In genomic region chr14:79605881-79606280, GRCm38 (mm10) we compare ENCODE assay signal across 16 mouse cellular contexts. TPM values are rescaled to one million over a fixed set of nuclear protein-coding genes. Genes with fewer than 3 reads are reported as not detected.
"Had no signal": no experiment of that assay in that cellular context is flagged by ENCODE, and none has a peak within 500 bp of the region (broad histone marks: within the 10 kb centered on the region; RNA-seq: fewer than 3 reads in every experiment).

No protein-coding gene starts in this region.

- H3K4me2 ChIP-seq: limb, embryonic 12.5 days; liver, embryonic 13.5 days; lung, embryonic 15.5 days; midbrain, embryonic 12.5 days; neural tube, embryonic 13.5 days; stomach, embryonic 15.5 days had no signal

- H3K27me3 ChIP-seq: limb, embryonic 12.5 days; liver, embryonic 13.5 days; lung, embryonic 15.5 days; midbrain, embryonic 12.5 days; neural tube, embryonic 13.5 days; stomach, embryonic 15.5 days had no signal

- H3K4me3 ChIP-seq: limb, embryonic 12.5 days; liver, embryonic 13.5 days; lung, embryonic 15.5 days; midbrain, embryonic 12.5 days; neural tube, embryonic 13.5 days; stomach, embryonic 15.5 days had no signal

- H3K27ac ChIP-seq: limb, embryonic 12.5 days; liver, embryonic 13.5 days; lung, embryonic 15.5 days; midbrain, embryonic 12.5 days; neural tube, embryonic 13.5 days; stomach, embryonic 15.5 days had no signal

- H3K9me3 ChIP-seq: limb, embryonic 12.5 days; liver, embryonic 13.5 days; lung, embryonic 15.5 days; midbrain, embryonic 12.5 days; neural tube, embryonic 13.5 days; stomach, embryonic 15.5 days had no signal

- H3K9ac ChIP-seq: limb, embryonic 12.5 days; liver, embryonic 13.5 days; liver, postnatal 0 days; lung, embryonic 15.5 days; midbrain, embryonic 12.5 days; neural tube, embryonic 13.5 days; stomach, embryonic 15.5 days had no signal

- DNase-seq: liver; liver, embryonic 13.5 days; liver, postnatal 0 days; right cerebral cortex, postnatal 14 days; thymus, adult 2 months; thymus, postnatal 25 days had no signal

- ATAC-seq: liver, postnatal 0 days; midbrain, embryonic 16.5 days had no signal

- H3K4me1 ChIP-seq: limb, embryonic 12.5 days; liver, embryonic 13.5 days; lung, embryonic 15.5 days; midbrain, embryonic 12.5 days; neural tube, embryonic 13.5 days; stomach, embryonic 15.5 days had no signal

RNA-seq across cellular contexts. Expression of gene Cnmd, which starts 56.1 kb away (rescaled TPM):
- total RNA-seq: megakaryocyte-erythroid progenitor cell, adult 5-6 weeks had no signal
- polyA plus RNA-seq: intestine, embryonic 14.5 days; large intestine, adult 2 months; liver, embryonic 13.5 days; spleen, adult 2 months had no signal
